Mouse (Mus musculus) hindbrain, postnatal 0 days (tissue): ENCODE measurements around the gene Alg13. TPM values are rescaled to one million over a fixed set of nuclear protein-coding genes. Genes with fewer than 3 reads are reported as not detected.

ENCODE experiments used
- ATAC-seq: fragments of 200-750 bp; cut with Nextera tagmentation; 2 replicates; pipeline ENCODE4 v1.8.0; 2017; ENCODE audit warnings: mild to moderate bottlenecking, moderate TSS enrichment, moderate library complexity
- DNase-seq: peaks from one replicate; pipeline ENCODE4 v3.0.0-alpha.2; 2015; ENCODE audit warnings: low spot score
- H3K27ac ChIP-seq: fragments of 300-500 bp; sonication (generic); 2 replicates; pipeline ENCODE4 v1.5.1; 2014; ENCODE audit warnings: mild to moderate bottlenecking
- H3K27me3 ChIP-seq: fragments of 300-500 bp; sonication (generic); 2 replicates; pipeline ENCODE4 v1.6.1; 2014; ENCODE audit warnings: low read length, mixed read lengths; ENCODE audit not compliant: insufficient read depth
- H3K36me3 ChIP-seq: fragments of 300-500 bp; sonication (generic); 2 replicates; pipeline ENCODE4 v1.6.1; 2014; ENCODE audit warnings: low read length, mixed read lengths; ENCODE audit not compliant: insufficient read depth
- H3K4me1 ChIP-seq: fragments of 300-500 bp; sonication (generic); 2 replicates; pipeline ENCODE4 v1.6.1; 2014; ENCODE audit warnings: antibody characterized with exemption, low read length, mixed read lengths; ENCODE audit not compliant: insufficient read depth
- H3K4me2 ChIP-seq: fragments of 300-500 bp; sonication (generic); 2 replicates; pipeline ENCODE4 v1.6.1; 2014; ENCODE audit warnings: low read depth, mild to moderate bottlenecking, low read length, moderate library complexity, mixed read lengths
- H3K4me3 ChIP-seq: fragments of 300-500 bp; sonication (generic); 2 replicates; pipeline ENCODE4 v1.5.1; 2014; ENCODE audit warnings: low read length
- H3K9ac ChIP-seq: fragments of 300-500 bp; sonication (generic); replicated peaks from 2 replicates; pipeline ENCODE4 v1.6.1; 2014; ENCODE audit warnings: mild to moderate bottlenecking, low read length, moderate library complexity, mixed read lengths
- H3K9me3 ChIP-seq: fragments of 300-500 bp; sonication (generic); 2 replicates; pipeline ENCODE4 v1.6.1; 2016; ENCODE audit warnings: low read length, mixed read lengths
- CTCF ChIP-seq: IDR thresholded peaks from 2 replicates; pipeline ENCODE4 v1.5.1; 2016; ENCODE audit warnings: antibody characterized with exemption, control low read depth, low read depth
- WGBS: fragments of 180-500 bp; shearing (Covaris S2); extraction: QIAGEN DNeasy Blood & Tissue Kit; methylation state at CpG from one replicate; pipeline ENCODE4 v1.1.7; 2014; 5-methylcytosine and 5-hydroxymethylcytosine counted together
- microRNA-seq, 2 experiments: library from miRNA; unstranded; fragments of <30 nt; microRNA quantifications; one replicate each; pipeline ENCODE4; 2016
- polyA plus RNA-seq: library from polyadenylated mRNA; unstranded; fragments of >200 nt; fragmentation: Nextera tagmentation; extraction: Ambion mirVana; gene quantifications from 2 replicates; pipeline ENCODE4 v1.2.1, GENCODE M21; 2015
- total RNA-seq: library from RNA; depleted of rRNA; stranded (reverse); fragments of >200 nt; gene quantifications from 2 replicates; pipeline ENCODE4 v1.2.3, GENCODE M21; 2014; rRNA removed

Gene Alg13
- total and polyA plus RNA-seq, 2 experiments from 2014 or later: 8.0 to 18.2 TPM

DNA sequence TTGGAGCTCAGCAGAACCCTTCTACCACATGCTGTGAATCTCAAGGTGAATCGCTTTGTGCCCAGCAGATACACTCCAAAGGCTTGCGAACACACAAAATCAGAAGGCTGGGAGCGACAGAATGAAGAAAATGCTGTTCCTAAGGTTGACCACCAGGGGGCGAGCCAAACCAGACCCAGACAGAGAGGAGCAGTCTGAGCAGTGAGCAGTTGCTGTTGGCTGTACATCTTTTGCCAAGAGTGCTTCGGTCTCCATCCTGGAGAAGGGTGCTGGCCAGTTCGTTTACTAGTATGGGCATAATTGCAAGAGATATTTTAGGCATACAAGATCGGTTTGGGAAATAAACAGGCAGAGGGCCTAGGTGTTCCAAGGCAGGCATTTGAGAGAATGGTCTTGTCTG lies 85.9 kb downstream of the Alg13 start:
- H3K36me3 ChIP-seq: no peaks in the 10 kb centered on the region
- no peak overlapping the region for H3K27ac ChIP-seq
- TF ChIP-seq CTCF: peak; percentile 92
- no peak overlapping the region for H3K9ac ChIP-seq
- H3K4me3 ChIP-seq: no peak overlapping the region
- no peaks in the 10 kb centered on the region for H3K27me3 ChIP-seq
- 36% methylated on average over 7 of the region's 7 CpGs for WGBS
- H3K9me3 ChIP-seq: no peaks in the 10 kb centered on the region
- ATAC-seq (peak; percentile 71; the same call in 1 of the 2 replicates), DNase-seq (peak; percentile 61)
- no peaks in the 10 kb centered on the region for H3K4me1 ChIP-seq
- H3K4me2 ChIP-seq: no peak overlapping the region

DNA sequence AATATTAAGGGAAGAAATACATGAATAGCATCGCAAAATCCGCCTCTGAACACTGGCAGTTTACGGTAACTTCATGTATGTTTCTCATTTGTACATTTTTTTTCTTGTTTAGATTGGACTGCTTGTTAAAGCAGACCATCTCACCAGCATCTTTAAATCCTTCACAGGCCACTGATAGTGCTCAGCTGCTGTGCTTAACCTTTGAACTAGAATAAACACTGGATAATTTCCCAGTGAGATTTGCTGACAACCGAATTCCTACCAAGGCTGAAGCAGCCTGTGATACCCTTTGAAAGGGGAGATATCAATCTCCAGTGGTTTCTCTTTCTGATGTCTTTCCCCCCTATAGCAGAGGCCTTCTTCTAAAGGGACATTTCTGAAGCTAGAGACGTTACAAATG lies 90.4 kb downstream of the Alg13 start:
- Histone ChIP-seq H3K9me3 (no peaks in the 10 kb centered on the region), H3K9ac (no peak overlapping the region), H3K4me1 (no peaks in the 10 kb centered on the region), H3K4me3 (no peak overlapping the region), H3K27me3 (no peaks in the 10 kb centered on the region), H3K36me3 (no peaks in the 10 kb centered on the region), H3K4me2 (no peak overlapping the region), H3K27ac (no peak overlapping the region)
- 78% methylated on average over 5 of the region's 5 CpGs for WGBS
- ATAC-seq (no peak), DNase-seq (no peak)
- no peak for TF ChIP-seq CTCF

DNA sequence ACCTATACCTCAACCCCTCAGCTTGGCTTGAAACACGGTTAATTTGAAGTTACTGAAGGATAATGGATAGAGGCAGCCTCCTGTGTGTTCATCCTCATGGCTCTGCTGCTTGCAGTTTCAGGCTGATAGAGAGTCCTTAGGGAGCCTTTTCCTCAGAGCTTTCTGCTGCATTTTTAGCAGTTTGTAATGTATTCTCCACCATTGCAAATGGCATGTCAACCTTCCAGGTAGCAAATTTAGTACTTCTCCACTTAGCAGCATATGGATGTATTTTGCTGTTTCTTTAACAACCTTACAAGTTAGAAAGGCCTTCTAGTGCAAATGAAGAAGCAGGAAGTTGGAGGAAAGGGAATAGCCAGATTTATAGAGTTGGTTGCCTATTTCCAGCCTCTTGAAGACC lies 102.7 kb downstream of the Alg13 start:
- no peaks in the 10 kb centered on the region for H3K36me3 ChIP-seq
- no peak overlapping the region for H3K27ac ChIP-seq
- H3K4me3 ChIP-seq: no peak overlapping the region
- no peaks in the 10 kb centered on the region for H3K4me1 ChIP-seq
- 40% methylated on average over 1 of the region's 1 CpGs for WGBS
- H3K9ac ChIP-seq: no peak overlapping the region
- no peaks in the 10 kb centered on the region for H3K27me3 ChIP-seq
- no peak for TF ChIP-seq CTCF
- DNase-seq: no peak
- ATAC-seq: no peak
- no peak overlapping the region for H3K4me2 ChIP-seq
- H3K9me3 ChIP-seq: no peaks in the 10 kb centered on the region

DNA sequence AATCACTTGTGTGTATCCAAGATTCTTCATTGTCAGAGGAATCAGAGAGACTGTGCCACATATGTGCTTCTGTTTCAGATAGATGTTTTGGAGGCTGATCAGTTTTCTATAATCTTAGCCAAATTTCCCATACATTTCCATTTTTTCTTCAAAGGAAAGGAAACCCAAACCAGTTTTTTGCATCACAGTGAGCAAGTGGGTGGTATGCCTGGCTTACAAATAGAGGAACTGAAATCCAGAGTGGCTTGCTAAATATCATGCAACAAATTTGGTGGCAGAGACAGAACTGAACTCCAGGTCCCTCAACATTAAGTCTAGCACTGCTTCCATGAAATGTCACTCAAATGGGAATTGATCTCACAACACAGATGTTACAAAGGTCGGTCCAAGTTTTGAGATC lies 103.5 kb downstream of the Alg13 start:
- TF ChIP-seq CTCF: no peak
- 96% methylated on average over 1 of the region's 1 CpGs for WGBS
- Histone ChIP-seq H3K9ac (no peak overlapping the region), H3K36me3 (no peaks in the 10 kb centered on the region), H3K9me3 (no peaks in the 10 kb centered on the region), H3K4me2 (no peak overlapping the region), H3K4me1 (no peaks in the 10 kb centered on the region), H3K27me3 (no peaks in the 10 kb centered on the region), H3K4me3 (no peak overlapping the region), H3K27ac (no peak overlapping the region)
- no peak for DNase-seq
- no peak for ATAC-seq

DNA sequence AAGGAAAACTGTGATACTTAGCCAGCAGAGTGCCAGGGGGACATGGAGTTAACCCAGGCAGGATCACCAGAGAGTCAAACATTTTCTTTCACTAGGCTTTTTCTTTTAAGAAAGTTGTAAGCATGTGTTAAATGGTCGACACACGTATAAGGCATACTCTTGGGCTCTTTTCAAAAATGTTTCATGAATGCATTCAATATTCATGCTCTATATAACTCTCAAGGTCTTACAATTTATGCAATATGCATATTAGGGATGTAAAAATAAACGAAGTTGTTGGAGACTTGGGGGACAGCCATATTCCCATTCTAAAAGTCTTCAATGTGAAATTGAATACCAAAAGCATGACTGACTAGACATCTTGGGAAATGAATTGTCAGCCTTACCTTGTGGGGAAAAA lies 106.2 kb downstream of the Alg13 start:
- ATAC-seq: no peak

More for the DNA sequence above, 106.2 kb downstream of the Alg13 start:
- H3K27me3 ChIP-seq: no peaks in the 10 kb centered on the region
- no peak overlapping the region for H3K4me2 ChIP-seq
- no peaks in the 10 kb centered on the region for H3K4me1 ChIP-seq
- no peaks in the 10 kb centered on the region for H3K9me3 ChIP-seq
- 76% methylated on average over 3 of the region's 3 CpGs for WGBS
- no peak for TF ChIP-seq CTCF
- no peaks in the 10 kb centered on the region for H3K36me3 ChIP-seq
- H3K9ac ChIP-seq: no peak overlapping the region
- no peak overlapping the region for H3K4me3 ChIP-seq
- no peak for DNase-seq
- no peak overlapping the region for H3K27ac ChIP-seq

Small RNAs within 50 kb of the gene (microRNA-seq; reads per million reads assigned to microRNA genes)
- gene Mir680-2: 0 reads per million in 2 experiments

Other genes with a start within 250 kb of the Alg13 start
- 0.26 and 0.29 TPM in 2 replicates for gene A730046J19Rik, start 164.1 kb upstream of the Alg13 start, total RNA-seq
- 0.58 and 0.79 TPM in 2 replicates for gene A730046J19Rik, start 164.1 kb upstream of the Alg13 start, polyA plus RNA-seq
- not detected in 2 replicates for gene Trpc5os, start 138.8 kb downstream of the Alg13 start, total RNA-seq
- gene Trpc5os, start 138.8 kb downstream of the Alg13 start, polyA plus RNA-seq: 0.05 TPM in 2 replicates